Mouse (Mus musculus) brain, embryonic 14.5 days (tissue): ENCODE measurements at regions not wholly inside any gene's neighbourhood (a gene's known extent, or its start where the extent isn't known, plus 50 kb on each side); places are given as distances from the start of the nearest gene placed in this dataset.
A peak's percentile ranks its signal among the peaks of the same experiment; 100 is the strongest.

Experiments
- DNase-seq: peaks from one replicate; pipeline ENCODE4 v3.0.0-alpha.2; 2011; ENCODE audit warnings: low read depth
- CTCF ChIP-seq: fragments of 200-500 bp; IDR thresholded peaks from 2 replicates; pipeline ENCODE4 v1.5.1; 2012; ENCODE audit warnings: inconsistent platforms, mild to moderate bottlenecking, moderate library complexity, borderline replicate concordance; ENCODE audit not compliant: insufficient read depth, insufficient read length; ENCODE audit errors: extremely low read depth
- POLR2A ChIP-seq: fragments of 200-500 bp; IDR thresholded peaks from 2 replicates; pipeline ENCODE4 v1.6.1; 2012; ENCODE audit warnings: mild to moderate bottlenecking, inconsistent platforms, borderline replicate concordance; ENCODE audit not compliant: poor library complexity, insufficient read depth, insufficient read length, severe bottlenecking; ENCODE audit errors: extremely low read depth

GRCm38 (mm10) chr1:125307223-125307622, 128.3 kb downstream of the Actr3 start:
- no peak for DNase-seq
- no peak for TF ChIP-seq POLR2A
- no peak for TF ChIP-seq CTCF

- TF ChIP-seq CTCF (no peak), POLR2A (no peak)
These were observed 136.9 kb downstream of the Actr3 start for GRCm38 (mm10) chr1:125298520-125299090.

GRCm38 (mm10) chr1:125295646-125296045, 139.9 kb downstream of the Actr3 start:
- no peak for DNase-seq

More at GRCm38 (mm10) chr1:125298520-125299090, 136.9 kb downstream of the Actr3 start:
- no peak for DNase-seq

GRCm38 (mm10) chr1:125290320-125291021, 145.1 kb downstream of the Actr3 start:
- no peak for TF ChIP-seq POLR2A
- TF ChIP-seq CTCF: no peak
- no peak for DNase-seq

More at GRCm38 (mm10) chr1:125295646-125296045, 139.9 kb downstream of the Actr3 start:
- TF ChIP-seq CTCF (no peak), POLR2A (no peak)

GRCm38 (mm10) chr1:125286347-125286746, 149.2 kb downstream of the Actr3 start:
- DNase-seq: no peak
- TF ChIP-seq CTCF (no peak), POLR2A (no peak)

GRCm38 (mm10) chr1:125284693-125285092, 150.8 kb downstream of the Actr3 start:
- DNase-seq: no peak
- TF ChIP-seq CTCF (no peak), POLR2A (no peak)

- TF ChIP-seq CTCF: no peak
- TF ChIP-seq POLR2A: no peak
- DNase-seq: peak; percentile 3
These were observed 161.8 kb downstream of the Actr3 start for GRCm38 (mm10) chr1:125273752-125274151.

- TF ChIP-seq CTCF (no peak), POLR2A (no peak)
- no peak for DNase-seq
These were observed 171.8 kb downstream of the Actr3 start for GRCm38 (mm10) chr1:125263684-125264083.

- peak; percentile 13 for DNase-seq
- TF ChIP-seq CTCF (no peak), POLR2A (no peak)
These were observed 172.5 kb downstream of the Actr3 start for GRCm38 (mm10) chr1:125263068-125263467.

- TF ChIP-seq CTCF (no peak), POLR2A (no peak)
- peak; percentile 14 for DNase-seq
These were observed 193.2 kb downstream of the Actr3 start for GRCm38 (mm10) chr1:125242345-125242744.

- no peak for TF ChIP-seq POLR2A
- TF ChIP-seq CTCF: no peak
- no peak for DNase-seq
These were observed 193.8 kb downstream of the Actr3 start for GRCm38 (mm10) chr1:125241717-125242116.

- DNase-seq: no peak
- TF ChIP-seq CTCF (no peak), POLR2A (no peak)
These were observed 197.9 kb downstream of the Actr3 start for GRCm38 (mm10) chr1:125237595-125237988.
